Mouse (Mus musculus) CD4-positive, CD25-positive, alpha-beta regulatory T cell, adult 4 months (primary cell): Measurements from ENCODE around the gene Ros1. TPM values are rescaled to one million over a fixed set of nuclear protein-coding genes. Genes with fewer than 3 reads are reported as not detected.

Source experiments
- ATAC-seq: one replicate; pipeline ENCODE4 v1.8.0; 2017
- polyA plus RNA-seq, 2 experiments: library from polyadenylated mRNA; unstranded; fragments of 100-300 nt; shearing (Covaris generic); gene quantifications; one replicate each; pipeline ENCODE4 v1.2.1; 2017

The Ros1 gene
- polyA plus RNA-seq, 2 experiments from 2014 or later, result not detected

DNA sequence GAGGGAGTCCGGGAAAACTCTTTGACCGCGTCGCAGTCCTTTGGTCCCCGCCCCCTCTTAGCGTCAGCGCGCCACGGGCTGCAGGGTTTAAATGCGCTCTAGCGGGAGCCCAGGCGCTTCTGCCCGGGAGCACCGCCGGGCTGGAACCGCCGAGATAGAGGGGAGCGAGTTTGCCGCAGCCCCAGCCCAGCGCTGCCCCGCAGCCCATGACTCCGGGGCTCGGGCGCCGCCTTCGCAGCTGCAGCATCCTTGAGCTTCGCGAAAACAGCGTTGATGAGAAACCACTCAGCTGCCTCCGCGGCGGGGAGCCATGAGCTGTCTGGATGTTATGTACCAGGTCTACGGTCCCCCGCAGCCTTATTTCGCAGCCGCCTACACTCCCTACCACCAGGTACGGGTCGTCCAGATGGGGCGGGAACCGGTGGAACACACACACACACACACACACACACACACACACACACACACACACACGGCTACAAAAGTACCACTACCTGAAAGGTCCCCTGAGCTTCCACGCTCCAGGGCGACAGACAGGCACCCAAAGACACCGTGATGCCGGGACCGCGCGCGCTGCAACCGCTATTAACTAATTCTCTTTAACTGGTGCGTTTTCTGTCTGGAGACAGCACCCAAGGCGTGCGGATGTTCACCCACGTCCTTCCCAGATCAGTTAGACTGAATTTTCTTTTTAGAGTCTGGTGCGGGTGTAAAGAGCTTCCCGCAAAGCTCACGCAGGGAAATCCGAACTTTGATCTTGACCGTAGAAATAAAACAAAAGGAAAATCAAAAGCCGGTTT is 172.4 kb downstream of the Ros1 start, which contains the start of gene Vgll2:
Vgll2 (plus strand) TSS at position 90 of the 800 bp plus-strand sequence.
- ATAC-seq, result no peak

DNA sequence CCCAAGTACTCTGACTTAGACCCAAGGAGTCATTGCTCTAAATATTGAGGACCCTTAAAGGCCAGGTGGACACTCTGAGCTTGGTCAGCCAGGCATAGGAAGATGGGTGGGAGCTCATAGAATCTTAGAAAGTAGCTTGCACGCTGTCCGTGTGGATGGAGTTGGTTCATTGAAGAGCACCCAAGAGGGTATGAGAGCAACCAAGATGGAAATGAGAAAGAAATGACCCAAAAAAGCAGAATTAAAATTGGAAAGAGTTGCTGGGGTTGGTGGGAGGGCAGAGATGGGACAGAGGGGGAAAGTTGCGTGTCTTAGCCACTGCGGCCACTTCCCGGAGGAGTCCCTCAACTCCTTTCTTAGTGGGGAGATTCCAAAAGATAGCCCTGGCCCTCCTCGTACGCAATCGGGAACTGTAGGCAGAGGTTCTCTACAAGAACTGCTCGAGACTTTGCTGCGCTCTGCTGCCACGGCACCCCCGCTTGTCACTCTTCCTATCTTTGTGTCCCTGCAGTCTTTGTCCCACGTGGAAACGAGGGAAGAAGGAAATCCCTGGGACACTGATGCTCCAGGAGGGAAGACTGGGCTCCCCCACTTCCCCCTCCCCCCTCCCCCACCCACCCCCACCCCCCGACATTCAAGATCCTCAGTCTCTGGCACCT is 173.2 kb downstream of the Ros1 start:
- no peak for ATAC-seq

- ATAC-seq, result no peak
These were observed 173.8 kb downstream of the Ros1 start for GRCm38 (mm10) chr10:52021231-52021630.

- ATAC-seq, result no peak
These were observed 176.6 kb downstream of the Ros1 start for GRCm38 (mm10) chr10:52018471-52018870.

Other genes starting within 250 kb of the Ros1 start
- gene Vgll2, start 172.7 kb downstream of the Ros1 start, polyA plus RNA-seq, result not detected
- not detected for gene Dcbld1, start 38.4 kb upstream of the Ros1 start, polyA plus RNA-seq
- gene Gm26741, start 163.5 kb upstream of the Ros1 start, polyA plus RNA-seq, result not detected
- gene Gopc, start 186.9 kb upstream of the Ros1 start, polyA plus RNA-seq, result 1 to 10 TPM; 6.6 to 8.9 TPM
- gene Nepn, start 193.7 kb upstream of the Ros1 start, polyA plus RNA-seq, result not detected
- gene Nus1, start 222.3 kb upstream of the Ros1 start, polyA plus RNA-seq, result 1 to 10 TPM; 5.1 to 8.6 TPM